Mouse (Mus musculus): Measurements from ENCODE around the gene Zfp804a. TPM values are rescaled to one million over a fixed set of nuclear protein-coding genes. Genes with fewer than 3 reads are reported as not detected.

Zfp804a gene
- total RNA-seq (2023): not detected

GRCm38 (mm10) chr2:82053185-82053891 lies at the start of gene Zfp804a:
Gene Zfp804a, plus strand, starts transcription at chr2:82053222.

